Mouse (Mus musculus) left cerebral cortex, postnatal 36 days (tissue): ENCODE results near the gene Ccdc88b. TPM values are rescaled to one million over a fixed set of nuclear protein-coding genes. Genes with fewer than 3 reads are reported as not detected.
A peak's percentile ranks its signal among the peaks of the same experiment; 100 is the strongest.

Experiments used
- DNase-seq, 2 experiments: peaks; one replicate each; pipeline ENCODE4 v3.0.0; 2021 to 2022; ENCODE audit warnings: low spot score in 2 of 2, mixed read lengths in 1 of 2
- intact Hi-C: fragments of 180-260 bp; cut with DNase I; formaldehyde crosslinking; loops from one replicate; pipeline ENCODE4 v1.15.1; 2025
- microRNA-seq: library from miRNA; unstranded; fragments of <30 nt; microRNA quantifications from one replicate; pipeline ENCODE4 v1.2.0, GENCODE M21; 2022
- total RNA-seq, 2 experiments: library from RNA; stranded (reverse); gene quantifications; 2 replicates each; pipeline ENCODE4 v1.2.3; 2021

The Ccdc88b gene
- total RNA-seq, 2 experiments from 2014 or later: 2.3 to 3.7 TPM

DNA sequence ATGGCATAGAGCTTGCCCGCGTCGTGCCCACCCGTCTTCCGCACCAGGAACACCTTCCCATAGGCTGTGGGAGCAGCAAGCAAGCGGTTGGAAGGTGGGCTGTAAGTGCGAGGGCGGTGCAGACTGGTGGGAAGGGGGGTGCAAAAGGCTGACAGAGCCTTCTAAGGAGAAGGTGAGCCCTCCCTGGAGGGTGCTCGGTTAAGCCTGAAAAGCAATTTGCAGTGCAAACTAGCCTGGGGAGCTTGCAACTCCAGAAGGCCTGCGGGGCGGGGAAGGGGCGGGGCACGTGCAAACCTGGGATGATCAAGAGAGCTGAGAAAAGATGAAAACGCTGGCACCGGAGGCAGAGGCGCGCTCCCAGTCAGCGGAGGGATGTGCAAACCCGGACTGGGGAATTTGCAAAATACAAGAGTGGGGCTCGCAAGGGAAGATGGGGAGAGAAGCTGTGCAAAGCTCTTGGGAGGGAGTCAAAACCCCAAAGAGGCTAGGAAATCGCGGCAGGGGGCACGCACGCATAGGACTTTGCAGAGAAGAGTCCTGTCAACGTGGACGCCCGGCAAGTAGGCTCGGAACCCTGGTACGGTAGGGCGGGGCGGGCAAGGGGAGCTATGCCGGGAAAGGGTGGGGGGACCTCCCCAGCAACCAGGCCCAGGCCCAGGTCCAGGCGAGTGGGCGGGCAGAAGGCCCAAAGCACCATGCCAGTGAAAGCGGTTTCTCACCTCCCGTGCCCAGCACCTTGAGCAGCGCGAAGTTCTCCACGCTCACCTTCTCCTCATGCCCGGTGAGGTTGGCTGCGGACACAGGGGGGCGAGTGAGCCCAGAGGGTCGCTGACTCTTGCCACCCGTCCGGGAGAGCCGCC is 18.2 kb downstream of the Ccdc88b start:
- intact Hi-C loops: loop anchor here (5.0 kb wide), 2 partner anchors 67 to 338 kb away; partner anchors contain the start of gene Trmt112

DNA sequence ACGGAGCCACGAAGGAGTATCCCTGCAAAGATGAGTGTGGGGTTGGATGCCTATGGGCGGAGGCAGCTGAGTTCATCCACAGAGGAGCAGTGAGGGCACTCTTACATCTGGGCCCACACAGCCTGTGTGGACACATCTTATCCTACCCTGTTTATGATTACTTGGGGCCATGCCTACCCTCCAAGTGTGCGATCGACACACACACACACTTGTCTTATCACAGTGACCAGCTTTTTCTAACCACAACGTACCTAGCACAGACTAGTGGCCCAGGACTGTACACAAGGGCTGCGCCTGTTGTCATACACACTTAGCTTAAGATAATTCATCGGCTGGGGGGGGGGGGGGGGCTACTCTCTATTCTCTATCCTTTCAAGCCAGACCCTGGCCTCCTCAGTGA is 25.6 kb downstream of the Ccdc88b start:
- DNase-seq: no peak
- intact Hi-C loops: no loop called here

More for the DNA sequence above, 18.2 kb downstream of the Ccdc88b start:
- DNase-seq: peak; percentile 68 to 73

DNA sequence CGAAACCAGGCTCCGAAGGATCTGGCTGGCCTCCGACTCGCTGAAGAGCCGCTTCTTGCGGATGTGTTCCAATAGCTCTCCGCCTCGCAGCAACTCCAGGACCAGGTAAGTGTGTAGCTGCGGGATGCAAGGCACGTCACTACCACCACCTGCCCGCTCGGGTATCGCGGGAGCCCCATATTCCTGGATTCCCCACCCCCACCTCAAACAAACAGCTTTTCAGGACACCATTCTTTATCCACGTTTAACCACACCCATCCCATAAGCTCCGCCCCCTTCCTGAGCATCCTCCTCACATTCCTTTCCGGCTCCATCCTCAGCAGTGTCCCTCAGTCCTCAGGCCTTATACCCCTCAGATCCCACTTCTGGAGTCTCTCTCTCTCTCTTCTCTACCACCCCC is 26.7 kb downstream of the Ccdc88b start:
- intact Hi-C loops: no loop called here
- no peak for DNase-seq

DNA sequence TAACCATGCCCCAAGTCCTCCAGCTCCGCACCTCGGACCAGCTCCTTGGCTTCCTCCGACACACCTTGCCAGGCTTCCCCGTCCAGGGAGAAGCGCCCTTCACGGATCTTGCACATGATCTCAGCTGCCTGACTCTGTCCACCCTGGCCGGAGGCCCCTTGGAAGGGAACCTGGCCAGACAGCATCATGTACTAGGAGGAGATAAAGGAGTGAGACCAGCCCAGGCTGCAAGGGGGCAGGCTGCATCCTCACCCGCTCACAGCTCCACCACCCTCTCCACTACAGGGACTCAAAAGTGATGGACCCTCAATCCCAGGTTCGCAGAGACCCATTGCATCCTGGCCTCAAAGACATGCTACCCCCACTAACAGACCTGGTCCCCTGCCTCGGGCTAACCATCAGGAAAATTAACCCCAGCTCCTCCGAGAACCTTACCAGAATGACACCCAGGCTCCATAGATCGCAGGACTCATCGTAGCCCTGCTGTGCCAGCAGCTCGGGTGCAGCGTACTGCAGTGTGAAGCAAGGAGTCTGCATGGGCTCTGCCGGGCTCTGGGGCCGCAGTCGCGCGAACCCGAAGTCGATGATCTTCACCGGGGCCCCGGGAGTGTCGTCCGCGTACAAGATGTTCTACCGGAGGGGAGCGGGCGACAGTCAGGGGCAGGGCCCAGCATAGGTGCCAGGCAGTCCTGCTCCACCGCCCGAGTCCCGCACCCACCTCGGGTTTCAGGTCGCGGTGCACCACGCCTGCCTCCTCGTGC is 27.3 kb downstream of the Ccdc88b start:
- intact Hi-C loops: no loop called here
- DNase-seq: no peak

DNA sequence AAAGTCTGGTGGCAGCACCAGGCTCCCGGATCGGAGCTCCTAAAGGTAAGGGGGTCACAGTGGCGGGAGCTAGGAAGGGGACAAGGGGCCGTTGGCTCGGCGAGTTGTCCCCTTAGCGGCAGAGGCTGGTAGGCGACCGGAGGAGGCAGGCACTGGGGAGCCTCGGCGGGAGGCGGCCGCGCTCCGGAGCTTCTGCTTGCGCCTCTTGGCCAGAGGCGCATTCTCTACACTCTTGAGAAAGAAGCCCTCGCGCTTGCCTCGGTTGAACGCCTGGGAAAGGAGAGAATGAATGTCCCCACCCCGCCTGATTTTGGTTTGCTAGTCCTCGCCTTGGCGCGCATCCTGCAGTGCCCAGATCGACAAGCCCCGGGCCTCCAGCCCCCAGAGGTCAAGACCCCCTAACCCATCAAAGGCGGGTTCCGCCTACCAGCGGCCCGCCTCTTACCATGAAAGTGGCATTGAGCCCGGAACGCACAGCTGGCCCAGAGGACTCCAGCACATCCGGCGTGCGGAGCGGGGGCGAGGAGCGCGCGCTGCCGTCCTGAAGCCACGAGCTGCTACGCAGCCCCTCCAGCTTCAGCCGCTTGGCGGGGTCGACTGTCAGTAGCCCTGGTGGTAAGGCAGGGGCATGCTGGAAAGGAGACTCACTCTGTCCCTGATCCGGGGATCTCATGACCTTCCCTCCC is 28.0 kb downstream of the Ccdc88b start:
- intact Hi-C loops: no loop called here
- peak; percentile 34 to 44 for DNase-seq

DNA sequence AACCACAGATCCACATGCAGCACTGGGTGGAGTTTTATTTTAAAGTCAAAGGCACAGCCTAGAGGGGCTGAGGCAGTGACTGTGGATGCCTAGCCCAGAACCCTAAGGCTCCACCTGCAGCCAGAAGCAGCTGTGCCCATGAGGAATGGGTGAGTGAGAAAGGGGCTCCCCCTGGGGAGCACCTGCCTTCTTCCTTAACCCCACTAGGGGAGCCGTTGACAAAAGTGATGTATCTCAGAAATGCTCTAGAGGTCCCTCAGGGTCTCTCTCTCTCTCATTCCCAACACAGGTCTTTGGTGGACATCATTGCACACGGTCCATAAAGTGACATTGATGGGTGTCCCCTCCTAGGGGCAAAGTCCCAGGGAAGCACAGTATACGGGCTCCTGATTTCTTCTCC is 28.9 kb downstream of the Ccdc88b start:
- no peak for DNase-seq
- intact Hi-C loops: no loop called here

DNA sequence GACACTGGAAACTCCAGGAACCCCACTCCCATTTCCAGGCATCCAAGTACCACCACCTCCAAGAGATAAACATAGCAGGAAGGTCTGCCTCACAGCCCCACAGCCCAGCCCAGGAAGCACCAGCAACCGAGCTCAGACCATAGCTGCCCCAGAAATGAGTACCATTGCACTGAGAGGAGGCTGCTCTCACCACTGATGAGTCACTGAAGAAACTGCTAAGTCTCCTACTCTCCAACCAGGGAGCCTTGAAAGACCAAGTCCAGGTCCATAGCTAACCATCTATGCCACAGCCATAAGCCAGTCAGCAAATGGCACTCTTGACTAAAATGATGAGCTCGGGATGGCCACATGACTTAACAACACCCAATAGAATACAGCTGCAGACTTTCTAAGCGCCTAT is 31.4 kb downstream of the Ccdc88b start:
- no peak for DNase-seq
- intact Hi-C loops: no loop called here

DNA sequence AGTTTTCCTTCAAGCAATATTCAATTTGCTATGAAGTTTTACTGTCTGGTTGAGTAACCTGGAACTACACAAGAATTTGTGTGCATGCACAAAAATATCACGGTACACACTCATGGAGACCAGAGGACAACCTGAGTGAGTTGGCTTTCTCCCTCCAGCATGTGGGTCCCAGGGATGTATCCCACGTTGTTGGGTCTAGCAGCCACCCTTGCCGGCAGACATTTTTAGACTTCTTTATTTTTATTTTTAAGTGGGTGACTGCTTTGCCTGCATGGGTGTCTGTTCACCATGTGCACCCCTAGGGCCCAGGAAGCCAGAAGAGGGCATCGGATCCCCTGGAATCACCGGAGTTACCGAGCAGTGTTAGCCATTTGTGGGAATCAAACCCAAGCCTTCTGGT is 32.6 kb downstream of the Ccdc88b start:
- intact Hi-C loops: no loop called here
- peak in 1 of 2 experiments; percentile 24 for DNase-seq

DNA sequence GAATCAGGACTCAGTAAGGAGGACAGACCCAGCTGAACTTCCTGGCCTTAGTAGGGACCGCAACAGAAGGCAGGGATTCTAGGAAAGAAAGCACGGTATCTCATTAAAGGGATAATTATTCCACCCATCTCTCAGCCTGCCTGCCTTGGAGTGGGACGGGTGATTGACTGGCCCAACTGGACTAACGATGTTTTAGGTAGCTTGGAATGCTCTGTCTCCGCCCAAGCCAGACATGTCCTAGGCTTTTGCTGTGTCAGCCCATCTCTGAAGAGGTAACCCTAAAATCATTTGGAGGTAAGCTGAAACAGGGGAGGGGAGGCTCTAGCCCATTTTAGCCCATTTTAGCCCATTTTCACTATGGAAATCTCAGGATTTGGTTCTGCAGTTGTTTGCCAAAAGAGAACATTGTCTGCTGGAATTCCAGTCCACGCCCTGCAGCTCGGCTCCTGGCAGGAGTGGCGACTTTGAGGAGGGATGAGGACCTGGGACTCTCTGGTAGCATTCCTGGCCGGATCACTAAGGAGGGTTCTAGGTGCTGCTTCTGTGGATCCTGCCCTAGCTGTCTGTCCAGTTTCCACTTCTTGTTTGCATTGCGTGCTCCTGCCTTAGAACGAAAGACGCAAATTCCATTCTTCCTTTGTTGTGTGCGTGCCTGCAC is 37.3 kb downstream of the Ccdc88b start:
- intact Hi-C loops: no loop called here
- DNase-seq: no peak

DNA sequence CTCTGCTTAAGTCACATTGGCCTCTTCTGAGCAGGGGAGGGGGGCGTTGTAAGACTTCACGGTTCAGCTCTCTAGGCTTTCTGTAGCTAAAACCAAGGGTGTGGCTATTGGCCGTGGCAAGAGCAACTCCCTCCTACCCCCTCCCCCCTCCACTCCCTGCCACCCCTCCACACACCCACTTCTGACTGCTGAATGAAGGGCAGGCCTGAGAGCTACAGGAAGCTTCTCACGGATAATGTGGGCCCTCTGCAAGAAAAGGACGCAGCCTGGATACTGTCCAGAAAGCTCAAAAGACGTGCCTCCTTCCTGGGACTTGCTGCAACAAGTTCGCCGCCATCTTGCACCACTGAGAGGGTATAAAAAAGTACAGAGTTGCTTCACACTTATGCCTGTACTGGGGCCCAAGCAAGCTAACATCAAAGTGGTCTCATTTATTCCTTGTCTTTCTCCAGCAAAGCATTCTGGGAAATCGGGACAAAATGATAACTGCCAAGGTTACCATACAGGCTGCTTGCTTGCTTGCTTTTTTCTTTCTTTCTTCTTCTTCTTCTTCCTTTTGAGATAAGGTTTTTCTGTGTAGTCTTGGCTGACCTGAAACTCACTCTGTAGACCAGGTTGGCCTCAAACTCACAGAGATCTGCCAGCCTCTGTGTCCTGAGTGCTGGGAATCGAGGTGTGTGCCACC is 38.7 kb downstream of the Ccdc88b start:
- intact Hi-C loops: no loop called here
- DNase-seq: no peak

DNA sequence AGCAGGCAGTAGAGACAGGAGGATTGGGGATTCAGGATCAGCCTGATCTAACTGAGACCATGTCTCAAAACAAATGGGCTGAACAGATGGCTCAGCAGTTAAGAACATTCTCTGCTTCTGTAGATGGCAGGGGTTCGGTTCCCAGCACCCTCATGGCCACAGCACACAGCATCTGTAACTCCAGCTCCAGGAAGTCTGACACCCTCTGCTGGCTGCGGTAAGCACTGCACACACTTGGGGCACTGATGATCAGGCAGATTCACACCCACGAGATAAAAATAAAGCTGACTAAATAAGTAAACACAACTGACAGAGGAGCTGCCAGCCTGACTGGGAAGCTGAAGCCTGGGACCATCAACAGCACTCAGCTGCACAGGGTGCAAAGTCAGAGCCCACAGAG is 43.1 kb downstream of the Ccdc88b start:
- DNase-seq: no peak
- intact Hi-C loops: no loop called here

DNA sequence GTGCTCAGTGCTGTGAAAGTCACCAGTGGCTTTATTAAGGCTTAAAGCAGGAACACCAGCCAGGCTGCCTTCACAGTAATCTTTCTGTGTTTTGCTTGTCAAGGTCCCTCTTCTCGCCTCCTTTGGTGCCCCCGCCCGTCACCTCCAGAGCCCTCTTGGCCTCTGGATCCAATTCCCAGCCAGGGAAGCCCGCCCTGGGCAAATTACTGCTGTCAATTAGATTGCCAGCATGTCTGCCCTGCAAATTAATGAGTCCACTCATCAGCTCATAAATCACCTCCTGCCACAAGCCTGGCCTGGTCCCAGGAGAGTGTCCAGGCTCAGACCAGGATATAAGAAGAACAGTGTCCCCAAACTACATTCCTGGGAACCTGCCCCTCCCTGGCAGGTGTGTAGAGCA is 43.6 kb downstream of the Ccdc88b start:
- intact Hi-C loops: no loop called here
- no peak for DNase-seq

Small RNAs within 50 kb of the gene (microRNA-seq; reads per million reads assigned to microRNA genes)
- not detected for gene Mir5046

Other genes with a start within 250 kb of the Ccdc88b start
- 10 to 100 TPM; 29.6 to 45.4 TPM for gene Rps6ka4, start 17.6 kb downstream of the Ccdc88b start, total RNA-seq
- 10 to 100 TPM; 39.8 to 48.2 TPM for gene Trmt112, start 51.5 kb upstream of the Ccdc88b start, total RNA-seq
- 100 to 1,000 TPM; 341 to 382 TPM for gene Prdx5, start 51.9 kb upstream of the Ccdc88b start, total RNA-seq
- 10 to 100 TPM; 60.6 to 66.4 TPM for gene Esrra, start 63.6 kb upstream of the Ccdc88b start, total RNA-seq
- 10 to 100 TPM; 23.8 to 30.8 TPM for gene Catsperz, start 67.2 kb upstream of the Ccdc88b start, total RNA-seq
- 10 to 100 TPM; 34.9 to 37.0 TPM for gene Kcnk4, start 76.3 kb upstream of the Ccdc88b start, total RNA-seq
- 10 to 100 TPM; 36.6 to 42.6 TPM for gene Bad, start 83.7 kb upstream of the Ccdc88b start, total RNA-seq
- 100 to 1,000 TPM in 1 of 2 experiments, 10 to 100 TPM in 1; 94.1 to 108 TPM for gene Gpr137, start 84.3 kb upstream of the Ccdc88b start, total RNA-seq
- 10 to 100 TPM; 51.5 to 55.6 TPM for gene Ppp1r14b, start 116.8 kb upstream of the Ccdc88b start, total RNA-seq
- gene Plcb3, start 118.3 kb upstream of the Ccdc88b start, total RNA-seq: 10 to 100 TPM in 1 of 2 experiments, 1 to 10 TPM in 1; 9.7 to 12.5 TPM
- gene Fkbp2, start 122.3 kb upstream of the Ccdc88b start, total RNA-seq: 100 to 1,000 TPM; 102 to 103 TPM
- gene Vegfb, start 129.4 kb upstream of the Ccdc88b start, total RNA-seq: 100 to 1,000 TPM in 1 of 2 experiments, 10 to 100 TPM in 1; 88.0 to 104 TPM
- 10 to 100 TPM; 22.9 to 28.1 TPM for gene Dnajc4, start 134.4 kb upstream of the Ccdc88b start, total RNA-seq
- 10 to 100 TPM; 12.5 to 16.8 TPM for gene Nudt22, start 137.9 kb upstream of the Ccdc88b start, total RNA-seq
- 10 to 100 TPM; 20.4 to 24.7 TPM for gene Trpt1, start 137.9 kb upstream of the Ccdc88b start, total RNA-seq
- gene Fermt3, start 161.3 kb upstream of the Ccdc88b start, total RNA-seq: 1 to 10 TPM; 3.7 to 4.9 TPM
- 100 to 1,000 TPM; 179 to 201 TPM for gene Stip1, start 181.8 kb upstream of the Ccdc88b start, total RNA-seq
- 10 to 100 TPM; 14.1 to 17.6 TPM for gene Macrod1, start 198.6 kb upstream of the Ccdc88b start, total RNA-seq
- 10 to 100 TPM; 36.2 to 41.7 TPM for gene Flrt1, start 247.5 kb upstream of the Ccdc88b start, total RNA-seq